Mouse (Mus musculus): ENCODE data around the gene Dnajb3. TPM values are rescaled to one million over a fixed set of nuclear protein-coding genes. Genes with fewer than 3 reads are reported as not detected.

Gene Dnajb3
- 1.3 and 1.7 TPM in 2 replicates for polyA plus RNA-seq (2012; rRNA removed)

DNA sequence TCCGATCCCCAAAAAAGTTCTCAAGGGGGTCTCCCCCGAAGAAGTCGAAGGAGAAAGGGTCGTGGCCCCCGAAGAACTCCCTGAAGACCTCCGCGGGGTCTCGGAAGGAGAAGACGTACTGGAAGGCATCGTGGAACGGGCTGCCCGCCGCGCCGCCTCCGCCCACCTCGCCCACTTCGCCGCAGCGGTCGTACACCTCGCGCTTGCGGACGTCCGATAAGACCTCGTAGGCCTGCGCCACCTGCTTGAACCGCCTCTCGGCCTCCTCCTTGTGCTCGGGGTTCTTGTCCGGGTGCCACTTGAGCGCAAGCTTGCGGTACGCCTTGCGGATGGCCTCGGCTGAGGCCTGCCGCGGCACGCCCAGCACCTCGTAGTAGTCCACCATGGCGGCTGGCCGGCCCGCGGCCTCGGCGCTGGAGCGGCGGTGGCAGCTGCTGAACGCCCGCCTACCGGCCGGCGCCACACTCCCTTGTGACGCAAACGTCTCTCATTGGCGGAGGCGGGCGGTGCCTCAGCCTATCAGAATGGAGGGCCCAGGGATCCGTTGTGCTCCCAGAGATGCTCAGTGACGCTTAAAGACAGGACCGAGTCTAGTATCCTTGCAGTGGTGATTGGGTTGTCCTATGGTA is at the start of gene Dnajb3:
Dnajb3 (minus strand) TSS at position 489 of the 629 bp plus-strand sequence.
- no peak for DNase-seq (ENCODE audit: low spot score)

DNA sequence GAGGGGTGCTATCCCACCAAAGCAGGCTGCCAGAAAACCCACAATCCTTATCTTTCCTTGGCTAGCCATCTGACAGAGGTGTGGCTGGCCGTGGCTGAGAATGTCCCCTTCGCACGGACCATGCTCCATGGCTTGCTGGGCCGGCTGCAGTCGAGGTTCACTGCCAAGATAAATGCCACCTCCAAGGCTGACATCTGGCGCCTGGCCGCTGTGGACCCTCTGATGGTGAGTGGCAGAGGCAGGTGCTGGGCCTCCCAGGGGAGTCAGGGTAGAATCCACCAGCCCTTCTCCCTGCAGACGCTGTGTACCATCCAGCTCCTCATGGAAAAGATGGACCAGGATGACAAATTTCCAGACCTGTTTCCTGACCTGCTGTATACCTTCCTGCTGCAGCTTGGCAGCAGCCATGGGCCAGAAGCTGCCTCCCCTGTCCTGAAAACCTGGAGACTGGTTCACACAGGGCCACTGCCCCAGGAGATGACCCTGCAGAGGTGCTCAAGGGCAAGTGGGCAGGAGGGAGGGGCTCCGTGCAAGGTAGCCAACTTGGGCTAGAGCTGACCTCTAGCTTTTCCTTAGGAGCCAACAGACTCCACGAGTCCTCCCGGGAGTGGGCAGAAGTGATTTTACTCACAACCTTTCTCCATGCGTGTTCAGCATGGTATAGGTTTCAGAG is 49.3 kb upstream of the Dnajb3 start:
- DNase-seq (ENCODE audit: low spot score): no peak

DNA sequence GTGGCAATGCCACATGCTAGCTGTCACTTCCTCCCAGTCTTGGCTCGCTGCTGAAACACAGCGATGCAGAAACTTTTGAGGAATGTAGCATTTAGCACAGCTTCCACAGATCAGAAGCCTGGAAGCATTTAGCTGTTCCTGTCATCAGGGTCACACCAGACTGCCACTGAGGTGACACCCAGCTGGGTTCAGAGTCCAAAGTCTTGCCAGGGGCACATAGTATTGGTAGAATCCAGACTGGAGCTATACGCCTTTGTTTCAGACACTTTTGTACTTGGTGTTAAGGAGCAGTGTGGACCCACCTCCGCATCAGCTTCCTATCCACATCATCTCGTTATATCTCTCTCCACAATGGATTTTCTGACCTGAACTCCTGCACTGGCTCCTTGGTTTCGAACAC is 48.0 kb upstream of the Dnajb3 start:
- no peak for DNase-seq (ENCODE audit: low spot score)

DNA sequence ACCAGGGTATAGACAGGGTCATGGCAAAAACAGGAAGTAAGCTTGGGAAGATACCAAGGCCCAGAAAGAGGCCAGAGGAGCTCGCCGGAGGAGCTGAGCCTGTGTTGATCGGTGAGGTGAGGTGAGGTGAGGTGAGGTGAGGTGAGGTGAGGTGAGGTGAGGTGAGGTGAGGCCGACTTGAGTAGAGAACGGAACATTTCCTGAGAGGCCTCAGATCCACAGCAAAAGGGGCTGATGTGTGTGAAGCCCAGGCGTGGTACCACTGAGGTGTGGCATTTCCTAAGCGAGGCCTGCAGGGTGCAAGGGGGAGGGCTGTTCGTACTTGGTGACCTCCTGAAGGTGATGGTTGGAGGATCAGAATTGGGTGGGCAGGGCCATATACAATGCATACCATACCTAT is 47.5 kb upstream of the Dnajb3 start:
- no peak for DNase-seq (ENCODE audit: low spot score)

DNA sequence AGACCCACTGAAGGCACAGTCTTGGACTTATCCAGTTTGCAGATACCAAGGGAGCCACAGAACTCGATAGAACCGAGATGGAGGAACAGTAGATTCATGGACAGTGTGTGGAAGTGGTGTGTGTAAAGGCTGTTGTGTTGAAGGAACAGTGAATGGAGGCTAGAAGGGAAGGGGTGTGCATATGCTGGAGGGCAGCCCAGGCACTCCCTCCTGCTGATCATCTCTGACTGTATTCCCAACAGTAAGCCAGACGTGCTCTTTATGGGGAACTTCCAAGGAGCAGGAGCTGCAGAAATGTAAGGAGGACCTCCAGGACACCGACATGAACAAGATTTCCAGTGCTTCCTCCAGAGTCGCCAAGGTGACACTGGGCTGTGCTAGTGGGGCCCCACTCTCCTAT is 44.4 kb upstream of the Dnajb3 start:
- no peak for DNase-seq (ENCODE audit: low spot score)

DNA sequence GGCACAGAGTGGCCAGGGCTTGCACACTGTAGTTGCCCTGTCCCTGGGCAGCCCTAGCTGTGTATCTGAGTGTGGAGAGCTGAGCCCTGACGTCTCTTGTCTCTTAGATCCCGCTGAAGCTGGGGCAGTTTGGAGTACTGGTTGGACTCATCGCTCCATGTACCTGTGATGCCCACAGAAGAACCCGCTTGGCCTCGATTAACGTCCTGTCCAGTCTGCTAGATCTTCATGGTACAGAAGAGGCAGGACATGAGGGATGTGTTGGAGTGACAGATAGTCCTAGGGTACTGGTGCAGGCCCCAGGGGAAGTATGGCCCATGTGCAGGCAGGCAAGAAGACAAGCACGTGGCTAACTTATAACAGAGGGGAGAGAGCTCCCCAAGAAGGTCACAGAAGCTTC is 44.0 kb upstream of the Dnajb3 start:
- no peak for DNase-seq (ENCODE audit: low spot score)

DNA sequence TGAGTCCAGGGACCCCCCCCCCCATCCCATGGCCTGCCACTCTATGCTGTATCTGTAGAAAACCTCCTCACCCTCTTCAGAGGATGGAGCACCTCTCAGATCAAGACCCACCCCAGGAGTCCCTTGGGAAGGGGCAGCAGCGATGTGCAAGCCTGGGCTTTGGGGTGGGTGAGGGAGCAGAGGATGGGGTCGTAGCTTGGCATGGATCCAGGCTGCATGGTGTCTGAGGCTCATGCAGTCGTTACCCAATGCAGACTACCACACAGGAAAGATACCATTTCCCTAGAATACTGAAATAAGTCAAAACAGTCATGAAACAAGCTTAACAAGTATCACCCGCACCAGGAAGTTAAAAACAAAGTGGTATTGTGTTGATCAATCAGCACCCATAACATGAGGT is 43.1 kb upstream of the Dnajb3 start:
- no peak for DNase-seq (ENCODE audit: low spot score)

DNA sequence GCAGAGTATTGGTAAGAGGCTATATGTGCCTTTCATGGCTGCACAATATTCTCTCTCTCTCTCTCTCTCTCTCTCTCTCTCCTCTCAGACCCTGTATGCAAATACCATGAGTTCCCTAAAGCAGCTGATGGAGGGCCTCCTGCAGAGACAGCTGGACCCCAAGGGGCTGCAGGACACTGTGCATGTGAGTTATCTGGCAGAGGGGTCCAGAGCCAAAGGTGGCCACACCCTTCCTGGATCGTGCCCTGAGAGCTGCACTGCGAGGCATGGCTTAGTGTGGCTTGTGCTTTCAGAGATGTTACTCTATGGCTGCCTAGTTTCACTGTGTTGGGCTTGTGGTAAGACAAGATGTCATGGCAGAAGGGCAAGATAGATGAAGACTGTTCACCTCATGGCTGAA is 42.1 kb upstream of the Dnajb3 start:
- DNase-seq (ENCODE audit: low spot score): no peak

DNA sequence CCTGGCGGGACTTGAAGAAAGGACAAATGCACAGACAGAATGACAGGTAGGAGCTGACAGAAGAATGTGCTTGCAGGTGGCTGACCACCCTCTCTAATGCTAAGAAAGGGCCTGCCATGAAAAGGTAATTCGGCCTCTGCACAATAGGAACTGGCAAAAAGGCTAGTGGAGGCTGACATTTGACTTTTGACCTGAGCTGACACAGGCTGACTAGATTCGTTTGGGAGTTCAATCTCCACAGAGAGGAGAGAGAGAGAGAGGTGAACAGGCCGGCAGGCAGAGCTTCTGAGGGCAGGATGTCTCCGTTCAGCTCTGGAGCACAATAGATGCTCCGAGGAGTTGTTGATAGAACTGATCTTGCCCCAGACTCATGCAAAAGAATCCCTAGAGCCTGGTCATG is 40.8 kb upstream of the Dnajb3 start:
- no peak for DNase-seq (ENCODE audit: low spot score)

DNA sequence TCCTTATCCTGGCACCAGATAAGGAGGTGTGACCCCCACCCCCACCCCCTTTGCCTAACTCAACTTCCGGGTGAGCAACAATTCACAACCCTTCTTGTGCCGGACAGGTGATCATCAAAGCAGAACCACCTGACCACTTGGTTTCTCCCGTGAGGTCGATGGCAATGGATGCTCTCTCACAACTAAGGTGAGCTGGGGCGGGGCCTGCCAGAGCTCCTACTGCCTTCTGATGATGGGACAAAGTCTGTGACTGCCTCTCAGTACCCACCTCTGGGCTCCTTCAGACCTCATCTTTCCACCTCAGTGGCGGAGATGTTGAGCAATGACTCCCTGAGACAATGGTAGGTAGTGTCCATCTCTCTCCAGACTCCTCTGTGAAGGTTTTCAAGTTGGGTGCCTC is 40.3 kb upstream of the Dnajb3 start:
- DNase-seq (ENCODE audit: low spot score): no peak

DNA sequence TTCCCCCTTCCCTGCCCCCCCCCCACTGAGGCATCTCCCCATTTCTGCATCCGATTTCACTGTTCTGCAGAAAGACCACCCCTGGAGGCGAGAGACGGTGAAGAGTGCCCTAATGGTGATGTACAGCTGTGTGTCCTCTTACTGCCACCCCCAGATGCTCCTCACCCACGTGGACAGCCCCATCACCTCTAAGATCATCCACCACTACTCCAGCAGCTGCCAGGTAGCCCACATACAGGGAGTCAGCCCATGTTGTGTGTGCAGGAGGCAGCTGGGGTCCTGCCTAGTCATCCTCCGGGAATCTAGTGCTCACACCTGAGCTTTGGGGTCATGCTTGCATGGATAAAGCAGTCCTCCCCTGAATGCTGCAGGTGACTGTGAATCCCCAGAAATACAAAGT is 38.3 kb upstream of the Dnajb3 start:
- DNase-seq (ENCODE audit: low spot score): no peak

DNA sequence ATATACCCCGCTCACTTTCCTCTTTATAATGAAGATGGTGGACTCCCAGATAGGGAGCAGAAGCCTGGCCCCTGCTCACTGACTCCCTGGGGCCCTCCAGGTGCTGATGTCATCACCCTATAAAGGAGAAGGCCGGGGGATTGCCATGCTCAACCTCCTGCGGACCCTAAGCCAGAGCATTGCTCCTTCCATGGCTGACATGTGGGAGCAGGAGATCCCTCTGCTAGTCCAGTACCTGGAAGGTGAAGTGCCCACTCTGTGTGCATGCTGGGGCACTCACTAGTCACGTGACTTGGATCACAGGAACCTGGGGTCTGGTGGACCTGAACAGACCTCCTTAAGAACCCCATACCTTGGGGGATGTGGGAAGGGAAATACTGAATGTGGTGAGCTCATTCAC is 35.0 kb upstream of the Dnajb3 start:
- peak; percentile 43 for DNase-seq (ENCODE audit: low spot score)

DNA sequence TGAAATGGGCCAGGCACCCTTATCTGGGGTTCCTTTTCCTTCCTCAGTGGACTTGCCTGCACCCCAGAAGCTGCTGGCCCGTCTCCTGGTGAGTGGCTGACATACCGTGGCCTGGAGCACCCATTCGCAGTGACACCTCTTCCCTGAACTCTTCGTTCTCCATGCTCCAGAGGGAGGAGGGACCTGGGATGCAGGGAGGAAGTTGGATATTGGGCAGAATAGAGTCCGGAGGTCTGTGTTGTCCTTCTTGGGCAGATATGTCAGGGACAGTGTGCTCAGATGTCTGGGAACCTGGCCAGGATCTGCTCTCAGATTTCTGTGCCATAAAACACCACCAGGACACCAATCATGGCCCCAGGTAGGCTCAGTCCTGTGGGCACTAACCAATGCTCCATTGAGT is 34.5 kb upstream of the Dnajb3 start:
- DNase-seq (ENCODE audit: low spot score): peak; percentile 34

DNA sequence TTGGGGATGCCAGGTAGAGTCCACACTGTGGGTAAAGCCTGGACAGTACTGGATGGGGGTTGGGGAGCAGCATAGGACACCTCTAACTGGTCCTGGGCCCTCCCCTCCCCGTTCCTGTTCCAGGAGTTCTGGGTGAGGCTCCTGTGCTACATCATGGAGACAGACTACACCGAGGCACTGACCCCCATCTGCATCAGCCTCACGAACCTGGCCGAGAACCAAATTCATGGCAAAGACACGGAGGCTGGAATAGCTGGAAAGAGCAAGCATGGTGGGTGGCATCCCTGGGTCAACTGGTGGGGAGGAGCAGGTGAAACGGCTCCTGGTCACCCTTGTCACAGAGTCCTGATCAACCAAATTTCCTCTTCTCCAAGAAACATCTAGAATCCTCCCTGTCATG is 33.2 kb upstream of the Dnajb3 start:
- no peak for DNase-seq (ENCODE audit: low spot score)

DNA sequence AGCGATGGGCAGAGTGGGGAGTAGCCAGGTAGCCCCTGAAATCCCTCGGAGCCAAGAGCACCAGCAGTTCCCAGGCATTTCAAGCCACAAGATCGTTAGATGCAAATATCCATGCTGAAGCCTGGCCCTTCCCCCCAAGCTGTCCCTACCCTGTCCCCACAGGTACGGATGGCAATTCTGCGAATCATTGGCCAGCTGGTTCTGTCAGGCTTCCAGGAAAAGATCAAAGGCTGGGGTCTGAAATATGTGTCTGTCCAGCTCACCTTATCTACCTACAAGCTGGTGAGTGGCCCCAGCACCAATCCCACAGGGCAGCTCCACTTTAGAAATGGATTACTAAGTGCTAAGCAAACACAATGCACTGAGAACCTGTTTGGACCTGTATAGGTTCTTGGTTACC is 31.7 kb upstream of the Dnajb3 start:
- peak; percentile 57 for DNase-seq (ENCODE audit: low spot score)

DNA sequence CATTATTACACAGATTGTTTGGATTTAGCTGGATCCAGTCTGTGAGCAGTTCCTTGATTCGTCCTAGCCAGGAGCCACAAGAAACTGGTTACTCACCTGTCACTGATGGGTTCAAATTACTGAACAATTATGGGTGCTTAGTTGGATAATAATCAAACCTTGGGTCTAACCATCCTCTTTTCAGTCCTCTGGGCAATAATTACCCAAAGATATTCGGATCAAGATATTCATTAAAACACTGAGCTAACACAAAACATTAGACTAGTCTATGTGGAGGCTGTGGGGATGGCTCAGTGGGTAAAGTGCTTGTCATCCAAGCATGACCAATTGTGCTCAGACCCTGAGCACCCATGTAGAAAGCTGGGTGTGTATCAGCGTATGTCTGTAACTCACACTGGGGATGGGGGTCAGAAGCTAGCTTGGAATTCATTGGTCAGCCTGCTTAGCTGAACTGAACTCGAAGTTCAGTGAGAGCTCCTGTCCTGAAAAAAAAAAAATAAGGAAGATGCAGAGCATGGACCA is 30.4 kb upstream of the Dnajb3 start:
- DNase-seq (ENCODE audit: low spot score): no peak

DNA sequence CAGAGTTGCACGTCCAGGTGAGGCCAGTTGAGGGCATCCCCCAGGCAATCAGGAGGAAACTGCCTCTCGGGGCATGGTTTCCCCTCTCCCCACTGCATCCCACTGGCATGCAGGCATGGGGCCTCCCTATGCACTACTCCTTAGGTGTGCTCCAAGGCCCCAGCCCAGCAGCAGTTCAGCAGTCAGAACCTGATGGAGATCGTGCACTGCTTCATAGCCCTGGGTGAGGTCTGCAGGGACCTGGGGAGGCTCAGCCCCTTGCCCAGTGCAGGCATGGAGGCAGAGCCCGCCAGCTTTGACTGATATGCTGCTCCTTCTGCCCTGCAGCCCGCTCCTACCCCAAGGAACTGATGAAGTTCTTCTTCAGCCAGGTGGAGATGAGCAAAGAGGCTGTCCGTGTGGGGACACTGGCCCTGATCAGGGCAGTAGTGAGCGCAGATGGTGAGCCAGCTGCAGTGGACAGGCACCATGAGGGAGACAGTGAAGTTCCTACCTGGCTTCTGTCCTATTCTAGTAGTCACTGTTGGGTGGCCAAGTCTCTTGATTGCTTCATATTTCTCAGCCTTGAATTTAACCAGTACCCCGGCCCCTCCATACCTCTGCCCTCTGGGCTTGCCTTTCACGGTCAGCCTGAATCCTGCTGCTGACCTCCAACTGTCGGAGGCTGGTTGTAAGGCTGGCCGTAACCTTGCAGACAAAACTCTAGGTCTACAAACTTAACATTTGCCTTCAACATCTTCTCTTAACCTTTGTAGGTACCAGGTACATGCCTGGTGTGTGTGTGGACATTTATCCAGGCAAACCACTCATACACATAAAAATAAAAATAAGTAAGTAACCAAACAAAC is 29.7 kb upstream of the Dnajb3 start:
- DNase-seq (ENCODE audit: low spot score): peak; percentile 49

DNA sequence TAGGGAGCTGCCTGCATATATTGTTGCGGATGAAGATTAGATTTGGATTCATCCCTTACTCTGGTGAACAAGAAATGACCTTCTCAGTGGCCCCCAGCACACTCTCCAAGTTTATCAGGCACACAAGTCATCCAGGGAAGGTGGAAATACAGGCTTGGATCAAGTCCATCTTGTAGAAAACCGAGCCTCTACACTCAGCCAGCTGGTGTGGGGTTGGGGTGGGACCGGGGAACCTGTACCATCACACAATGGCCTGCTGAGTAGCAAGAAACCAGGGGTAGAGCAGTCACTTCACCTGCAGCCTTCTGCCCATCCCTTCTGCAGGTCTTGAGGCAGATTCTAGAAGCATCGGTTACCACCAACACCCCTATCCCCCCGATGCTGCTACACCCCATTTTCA is 29.1 kb upstream of the Dnajb3 start:
- no peak for DNase-seq (ENCODE audit: low spot score)

DNA sequence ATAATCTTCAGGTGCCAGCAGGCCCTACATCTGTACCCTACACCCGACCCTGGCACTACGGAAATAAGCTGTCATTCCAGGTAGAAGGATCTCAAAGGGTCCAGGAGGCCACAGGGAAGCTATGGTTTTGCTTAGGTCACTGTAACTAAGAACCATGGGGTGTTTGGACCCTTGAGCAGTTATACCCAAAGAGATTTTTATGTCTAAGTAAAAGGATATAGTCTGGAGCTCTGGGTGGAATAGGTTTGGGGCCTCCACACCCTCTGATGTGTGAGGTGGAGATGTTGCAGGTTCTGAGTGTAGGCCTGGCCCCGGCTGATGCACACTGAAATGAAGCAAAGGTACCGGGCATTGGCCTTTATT is 28.6 kb upstream of the Dnajb3 start:
- no peak for DNase-seq (ENCODE audit: low spot score)

DNA sequence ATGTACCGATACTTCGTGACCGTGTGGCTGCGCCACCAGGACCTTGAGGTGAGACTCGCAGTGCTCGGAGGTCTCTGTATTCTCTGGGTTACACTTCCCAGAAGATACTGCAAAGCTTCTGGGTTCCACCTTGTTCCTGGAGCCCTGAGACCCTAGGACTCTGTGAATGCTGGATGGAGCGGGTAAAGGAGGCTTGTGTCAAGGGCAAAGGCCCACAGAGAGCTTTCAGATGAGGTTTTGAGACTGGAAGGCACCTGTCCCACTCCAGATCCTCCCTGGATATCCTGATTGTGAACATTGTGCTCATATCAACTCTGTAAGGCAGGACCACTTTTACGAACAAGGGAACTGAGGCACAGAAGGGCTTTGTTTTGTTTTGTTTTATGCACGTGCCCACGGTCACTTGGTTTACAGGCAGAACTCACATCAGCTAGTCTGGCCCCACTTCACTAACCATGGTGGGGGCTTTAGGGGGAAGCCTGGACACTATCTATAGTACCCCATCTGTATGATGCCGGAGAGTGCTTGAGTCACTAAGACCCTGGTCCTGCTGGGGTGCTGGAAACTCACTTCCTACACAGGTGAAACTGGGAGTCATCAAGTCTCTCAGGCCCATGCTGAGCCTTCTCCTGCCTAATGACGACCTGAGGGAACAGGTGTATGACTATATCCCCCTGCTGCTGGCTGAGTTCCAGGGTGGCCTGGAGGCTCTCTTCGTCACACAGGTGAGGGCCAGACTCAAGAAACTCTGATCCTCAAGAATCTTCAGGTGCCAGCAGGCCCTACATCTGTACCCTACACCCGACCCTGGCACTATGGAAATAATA is 28.1 kb upstream of the Dnajb3 start:
- peak; percentile 48 for DNase-seq (ENCODE audit: low spot score)

DNA sequence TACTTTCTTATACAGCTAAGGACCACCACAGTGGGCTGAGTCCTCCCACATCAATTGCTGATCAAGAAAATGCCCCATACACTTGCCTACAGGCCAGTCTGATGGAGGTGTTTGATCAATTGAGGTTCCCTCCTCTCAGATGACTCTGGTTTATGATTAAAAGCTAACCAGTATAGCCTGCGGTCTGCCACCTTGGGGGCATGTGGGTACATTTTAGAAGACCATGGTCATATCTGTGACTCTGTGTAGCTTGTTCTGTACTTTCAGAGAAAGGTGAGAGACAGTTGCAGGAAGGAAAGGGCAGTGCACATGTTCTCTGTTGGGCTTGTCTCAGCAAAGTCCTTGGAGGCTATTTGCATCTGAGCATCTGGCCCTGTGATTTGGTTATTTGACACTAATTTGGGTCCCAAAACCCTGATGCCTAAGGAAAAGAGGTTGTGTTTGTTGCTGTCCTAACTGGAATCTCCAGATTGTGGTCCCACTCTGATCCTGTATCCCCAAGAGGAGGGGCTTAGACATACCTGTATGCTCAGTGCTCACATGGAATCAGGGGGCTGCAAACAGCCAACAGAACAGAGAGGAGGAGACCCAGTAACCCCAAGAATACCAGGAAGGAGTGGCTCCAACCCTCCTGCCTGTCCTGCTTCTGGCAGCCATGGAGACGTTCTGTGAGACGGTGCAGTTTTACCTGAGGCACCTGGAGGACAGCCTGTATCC is 27.2 kb upstream of the Dnajb3 start:
- peak; percentile 32 for DNase-seq (ENCODE audit: low spot score)

Measured in urinary bladder, adult 2 months (tissue).